Mouse (Mus musculus) hindbrain, postnatal 0 days (tissue): Measurements from ENCODE around the gene Olfr615. TPM values are rescaled to one million over a fixed set of nuclear protein-coding genes. Genes with fewer than 3 reads are reported as not detected.
"Not testable (repeated sequence)": the region's sequence is repeated elsewhere in the genome, so short reads cannot be mapped to it uniquely, and the experiment has no call there.

Source experiments
- ATAC-seq: fragments of 200-750 bp; cut with Nextera tagmentation; 2 replicates; pipeline ENCODE4 v1.8.0; 2017; ENCODE audit warnings: mild to moderate bottlenecking, moderate TSS enrichment, moderate library complexity
- DNase-seq: peaks from one replicate; pipeline ENCODE4 v3.0.0-alpha.2; 2015; ENCODE audit warnings: low spot score
- H3K27ac ChIP-seq: fragments of 300-500 bp; sonication (generic); 2 replicates; pipeline ENCODE4 v1.5.1; 2014; ENCODE audit warnings: mild to moderate bottlenecking
- H3K27me3 ChIP-seq: fragments of 300-500 bp; sonication (generic); 2 replicates; pipeline ENCODE4 v1.6.1; 2014; ENCODE audit warnings: low read length, mixed read lengths; ENCODE audit not compliant: insufficient read depth
- H3K36me3 ChIP-seq: fragments of 300-500 bp; sonication (generic); 2 replicates; pipeline ENCODE4 v1.6.1; 2014; ENCODE audit warnings: low read length, mixed read lengths; ENCODE audit not compliant: insufficient read depth
- H3K4me1 ChIP-seq: fragments of 300-500 bp; sonication (generic); 2 replicates; pipeline ENCODE4 v1.6.1; 2014; ENCODE audit warnings: antibody characterized with exemption, low read length, mixed read lengths; ENCODE audit not compliant: insufficient read depth
- H3K4me2 ChIP-seq: fragments of 300-500 bp; sonication (generic); 2 replicates; pipeline ENCODE4 v1.6.1; 2014; ENCODE audit warnings: low read depth, mild to moderate bottlenecking, low read length, moderate library complexity, mixed read lengths
- H3K4me3 ChIP-seq: fragments of 300-500 bp; sonication (generic); 2 replicates; pipeline ENCODE4 v1.5.1; 2014; ENCODE audit warnings: low read length
- H3K9ac ChIP-seq: fragments of 300-500 bp; sonication (generic); replicated peaks from 2 replicates; pipeline ENCODE4 v1.6.1; 2014; ENCODE audit warnings: mild to moderate bottlenecking, low read length, moderate library complexity, mixed read lengths
- H3K9me3 ChIP-seq: fragments of 300-500 bp; sonication (generic); 2 replicates; pipeline ENCODE4 v1.6.1; 2016; ENCODE audit warnings: low read length, mixed read lengths
- CTCF ChIP-seq: IDR thresholded peaks from 2 replicates; pipeline ENCODE4 v1.5.1; 2016; ENCODE audit warnings: antibody characterized with exemption, control low read depth, low read depth
- WGBS: fragments of 180-500 bp; shearing (Covaris S2); extraction: QIAGEN DNeasy Blood & Tissue Kit; methylation state at CpG from one replicate; pipeline ENCODE4 v1.1.7; 2014; 5-methylcytosine and 5-hydroxymethylcytosine counted together
- polyA plus RNA-seq: library from polyadenylated mRNA; unstranded; fragments of >200 nt; fragmentation: Nextera tagmentation; extraction: Ambion mirVana; gene quantifications from 2 replicates; pipeline ENCODE4 v1.2.1, GENCODE M21; 2015
- total RNA-seq: library from RNA; depleted of rRNA; stranded (reverse); fragments of >200 nt; gene quantifications from 2 replicates; pipeline ENCODE4 v1.2.3, GENCODE M21; 2014; rRNA removed

Gene Olfr615
- not detected in 2 replicates for total RNA-seq
- not detected in 2 replicates for polyA plus RNA-seq

- H3K4me1 ChIP-seq, result no peaks in the 10 kb centered on the region
- H3K4me2 ChIP-seq, result no peak within 1 kb of the TSS
- no peak within 1 kb of the TSS for H3K4me3 ChIP-seq
- no peak for TF ChIP-seq CTCF
- ATAC-seq (no peak), DNase-seq (no peak)
- H3K9ac ChIP-seq, result no peak within 1 kb of the TSS
- 86% methylated on average over 2 of the region's 2 CpGs for WGBS
- H3K27ac ChIP-seq, result no peak within 1 kb of the TSS
- H3K36me3 ChIP-seq, result no peaks in the 10 kb centered on the region
- no peaks in the 10 kb centered on the region for H3K27me3 ChIP-seq
- no peaks in the 10 kb centered on the region for H3K9me3 ChIP-seq
Observed at GRCm38 (mm10) chr7:103555779-103556178, at the start of gene Olfr615. TSS of gene Olfr615 (plus strand) at chr7:103556079.

GRCm38 (mm10) chr7:103512022-103512421 is 43.9 kb upstream of the Olfr615 start, which contains the start of gene Olfr610:
TSS of gene Olfr610 (minus strand) at chr7:103512122.
- H3K27me3 ChIP-seq, result no peaks in the 10 kb centered on the region
- H3K4me3 ChIP-seq, result no peak within 1 kb of the TSS
- no peak within 1 kb of the TSS for H3K27ac ChIP-seq
- H3K4me1 ChIP-seq, result no peaks in the 10 kb centered on the region
- TF ChIP-seq CTCF, result no peak
- DNase-seq (no peak), ATAC-seq (no peak)
- no peak within 1 kb of the TSS for H3K9ac ChIP-seq
- no peaks in the 10 kb centered on the region for H3K9me3 ChIP-seq
- no peak within 1 kb of the TSS for H3K4me2 ChIP-seq
- 86% methylated on average over 2 of the region's 2 CpGs for WGBS
- no peaks in the 10 kb centered on the region for H3K36me3 ChIP-seq

- H3K4me3 ChIP-seq, H3K27ac ChIP-seq, H3K36me3 ChIP-seq, H3K9ac ChIP-seq, H3K4me2 ChIP-seq, H3K27me3 ChIP-seq, ATAC-seq, DNase-seq, H3K9me3 ChIP-seq, H3K4me1 ChIP-seq: not testable (repeated sequence)
- 53% methylated on average over 1 of the region's 1 CpGs for WGBS
Observed at GRCm38 (mm10) chr7:103520746-103521145, 35.1 kb upstream of the Olfr615 start, which contains the start of gene Olfr611. TSS of gene Olfr611 (minus strand) at chr7:103520846.

GRCm38 (mm10) chr7:103542617-103543016 is 13.3 kb upstream of the Olfr615 start, which contains the start of gene Olfr612:
TSS of gene Olfr612 (minus strand) at chr7:103542717.
- not testable (repeated sequence) for H3K4me3 ChIP-seq, H3K27ac ChIP-seq, H3K9ac ChIP-seq, H3K9me3 ChIP-seq, ATAC-seq, H3K4me1 ChIP-seq, H3K4me2 ChIP-seq, DNase-seq, H3K36me3 ChIP-seq, H3K27me3 ChIP-seq
- 78% methylated on average over 2 of the region's 2 CpGs for WGBS

GRCm38 (mm10) chr7:103547774-103548173 is 8.1 kb upstream of the Olfr615 start, which contains the start of gene Olfr613:
TSS of gene Olfr613 (plus strand) at chr7:103548074.
- Histone ChIP-seq H3K9me3 (no peaks in the 10 kb centered on the region), H3K4me3 (no peak within 1 kb of the TSS), H3K27me3 (no peaks in the 10 kb centered on the region), H3K36me3 (no peaks in the 10 kb centered on the region), H3K27ac (no peak within 1 kb of the TSS), H3K9ac (no peak within 1 kb of the TSS), H3K4me1 (no peaks in the 10 kb centered on the region), H3K4me2 (no peak within 1 kb of the TSS)
- DNase-seq, result no peak
- ATAC-seq, result no peak
- 88% methylated on average over 2 of the region's 2 CpGs for WGBS
- no peak for TF ChIP-seq CTCF

GRCm38 (mm10) chr7:103569043-103569442 is 13.2 kb downstream of the Olfr615 start, which contains the start of gene Olfr616:
TSS of gene Olfr616 (minus strand) at chr7:103569143.
- no peak for TF ChIP-seq CTCF
- Histone ChIP-seq H3K9ac (no peak within 1 kb of the TSS), H3K27ac (no peak within 1 kb of the TSS), H3K4me2 (no peak within 1 kb of the TSS), H3K9me3 (no peaks in the 10 kb centered on the region), H3K4me1 (no peaks in the 10 kb centered on the region), H3K27me3 (no peaks in the 10 kb centered on the region), H3K36me3 (no peaks in the 10 kb centered on the region), H3K4me3 (no peak within 1 kb of the TSS)
- 88% methylated on average over 3 of the region's 3 CpGs for WGBS
- no peak for ATAC-seq
- DNase-seq, result no peak

- no peaks in the 10 kb centered on the region for H3K27me3 ChIP-seq
Observed at GRCm38 (mm10) chr7:103572761-103573160, 16.9 kb downstream of the Olfr615 start, which contains the start of gene Olfr617. TSS of gene Olfr617 (plus strand) at chr7:103573061.

More at GRCm38 (mm10) chr7:103572761-103573160, 16.9 kb downstream of the Olfr615 start, which contains the start of gene Olfr617:
- no peak for ATAC-seq
- Histone ChIP-seq H3K4me2 (no peak within 1 kb of the TSS), H3K4me1 (no peaks in the 10 kb centered on the region), H3K9ac (no peak within 1 kb of the TSS), H3K4me3 (no peak within 1 kb of the TSS), H3K27ac (no peak within 1 kb of the TSS), H3K36me3 (no peaks in the 10 kb centered on the region), H3K9me3 (no peaks in the 10 kb centered on the region)
- 74% methylated on average over 1 of the region's 1 CpGs for WGBS
- DNase-seq, result no peak
- no peak for TF ChIP-seq CTCF
